Mouse (Mus musculus): ENCODE measurements at regions not wholly inside any gene's neighbourhood (a gene's known extent, or its start where the extent isn't known, plus 50 kb on each side); places are given as distances from the start of the nearest gene placed in this dataset.

GRCm38 (mm10) chr4:23490224-23490623 lies 1002.1 kb upstream of the Pou3f2 start:
- intact Hi-C loops (cut with DNase I) = no loop called here
- no peak for DNase-seq (ENCODE audit: extremely low spot score in 1 of 2, low spot score in 2 of 2)

- intact Hi-C loops (cut with DNase I) = no loop called here
- no peak for DNase-seq (ENCODE audit: extremely low spot score in 1 of 2, low spot score in 2 of 2)
These were observed 1003.1 kb upstream of the Pou3f2 start for GRCm38 (mm10) chr4:23491255-23491654.

- no peak for DNase-seq (ENCODE audit: extremely low spot score in 1 of 2, low spot score in 2 of 2)
- intact Hi-C loops (cut with DNase I) = no loop called here
These were observed 997.5 kb upstream of the Mms22l start for GRCm38 (mm10) chr4:23498710-23499109.

GRCm38 (mm10) chr4:23504770-23505420 lies 991.4 kb upstream of the Mms22l start:
- intact Hi-C loops (cut with DNase I) = loop anchor here (10.0 kb wide), 1 partner anchor 1010 kb away; no protein-coding TSS in a partner anchor
- DNase-seq (ENCODE audit: extremely low spot score in 1 of 2, low spot score in 2 of 2) = no peak

GRCm38 (mm10) chr4:23510873-23511272 lies 985.4 kb upstream of the Mms22l start:
- DNase-seq (ENCODE audit: extremely low spot score in 1 of 2, low spot score in 2 of 2) = no peak
- intact Hi-C loops (cut with DNase I) = no loop called here

- intact Hi-C loops (cut with DNase I) = no loop called here
- no peak for DNase-seq (ENCODE audit: extremely low spot score in 1 of 2, low spot score in 2 of 2)
These were observed 984.2 kb upstream of the Mms22l start for GRCm38 (mm10) chr4:23512014-23512413.

- DNase-seq (ENCODE audit: extremely low spot score in 1 of 2, low spot score in 2 of 2) = no peak
- intact Hi-C loops (cut with DNase I) = no loop called here
These were observed 982.3 kb upstream of the Mms22l start for GRCm38 (mm10) chr4:23513939-23514338.

All from left cerebral cortex, postnatal 10 days (tissue).